Mouse (Mus musculus) erythroblast, embryonic 14.5 days (primary cell): ENCODE measurements around the gene Ascc2.

ENCODE experiments used
- GATA1 ChIP-seq: IDR thresholded peaks from 2 replicates; pipeline ENCODE4 v1.6.1; 2012; ENCODE audit warnings: low read length, inconsistent platforms, mixed read lengths
- TAL1 ChIP-seq: IDR thresholded peaks from 3 replicates; pipeline ENCODE4 v1.6.1; 2012; ENCODE audit warnings: low read length, inconsistent platforms, mixed read lengths

DNA sequence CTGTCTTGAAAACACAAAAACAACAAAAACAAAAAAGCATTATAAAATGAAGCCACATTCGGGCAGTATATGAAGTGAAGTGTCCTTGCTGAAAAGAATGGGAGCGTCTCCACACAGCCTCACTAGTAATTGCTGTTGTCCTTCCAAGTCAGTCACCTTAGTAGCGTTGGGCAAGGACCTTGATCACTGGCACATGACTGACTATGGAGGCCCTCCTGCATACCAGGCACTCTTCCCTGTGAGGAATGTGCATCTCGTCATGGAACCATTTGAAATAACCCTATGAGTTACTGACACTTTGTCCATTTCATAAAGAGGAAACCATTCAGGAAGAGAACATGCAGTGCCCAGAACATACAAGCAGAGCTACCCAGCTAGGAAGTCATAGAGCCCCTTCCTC is 34.2 kb downstream of the Ascc2 start:
- TF ChIP-seq TAL1 (no peak), GATA1 (no peak)
